Mouse (Mus musculus) spleen, postnatal 14 days (tissue): ENCODE data around the gene 9430097D07Rik.

Experiments used
- DNase-seq, 2 experiments: peaks; one replicate each; pipeline ENCODE4 v3.0.0; 2021 to 2022; ENCODE audit warnings: low spot score in 2 of 2

The 9430097D07Rik gene

DNA sequence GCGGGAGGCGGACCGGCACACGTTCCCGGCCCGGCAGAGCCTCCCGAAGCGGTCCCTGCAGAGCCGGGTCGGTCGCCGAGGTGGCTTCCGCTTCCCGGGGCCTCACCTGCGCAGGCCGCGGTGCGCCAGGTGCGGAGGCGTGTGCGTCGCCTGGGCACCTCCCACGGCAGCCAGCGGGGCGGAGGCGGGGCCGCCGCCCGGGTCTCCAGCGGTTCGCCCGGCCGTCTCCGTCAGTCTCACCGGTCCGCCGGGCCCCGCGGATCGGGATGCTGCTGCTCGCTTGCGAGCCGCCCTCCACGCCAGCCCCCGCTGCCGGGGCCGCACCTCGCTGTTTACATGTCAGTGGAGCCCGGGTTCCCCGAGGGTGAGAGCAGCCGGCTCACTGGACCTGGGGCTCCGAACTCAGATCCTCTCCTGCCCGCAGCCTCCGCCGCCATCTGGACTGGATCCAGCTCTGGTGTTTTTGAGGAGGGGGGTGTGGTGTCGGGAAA, 39.9 kb downstream of the 9430097D07Rik start:
- peak; percentile 44 to 50 for DNase-seq

DNA sequence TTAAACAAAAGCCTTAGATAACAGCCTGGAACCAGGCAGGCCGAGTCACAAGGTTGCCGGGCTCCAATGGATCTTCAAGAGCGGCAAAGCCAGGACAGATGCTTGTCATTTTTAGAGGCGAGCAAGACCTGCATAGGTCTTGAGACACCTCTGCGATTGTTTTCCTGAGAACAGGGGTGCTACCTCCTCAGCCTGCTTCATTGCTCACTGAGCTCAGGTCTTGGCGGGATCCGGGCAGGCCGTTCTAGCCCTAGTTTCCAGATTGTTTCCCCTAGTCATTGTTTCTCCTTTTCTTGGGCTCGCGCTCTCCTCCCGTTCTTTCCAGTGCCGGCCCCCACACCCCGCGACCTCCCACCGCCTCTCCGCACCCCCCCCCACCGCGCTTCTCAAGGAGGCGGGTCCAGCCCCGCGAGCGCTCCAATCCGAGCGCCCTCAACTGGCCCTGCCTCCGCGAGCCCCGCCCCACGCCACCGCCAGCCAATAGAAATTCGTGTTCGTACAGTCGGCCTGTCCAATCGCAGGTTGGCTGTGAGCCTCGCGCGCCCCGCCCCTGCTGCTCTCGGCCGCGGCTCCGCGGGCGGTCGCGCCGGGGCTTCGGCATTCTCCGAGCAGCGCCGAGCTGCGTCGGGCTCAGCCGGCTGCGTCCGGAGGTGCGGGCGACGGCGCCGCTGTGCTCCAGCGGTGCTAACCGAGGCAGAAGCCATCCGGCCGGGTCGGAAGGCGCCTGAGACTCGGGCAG, 40.6 kb downstream of the 9430097D07Rik start, which contains the start of gene Fam102a:
Gene Fam102a, plus strand, starts transcription at position 600 of the 739 bp plus-strand sequence.
- peak; percentile 97 for DNase-seq

DNA sequence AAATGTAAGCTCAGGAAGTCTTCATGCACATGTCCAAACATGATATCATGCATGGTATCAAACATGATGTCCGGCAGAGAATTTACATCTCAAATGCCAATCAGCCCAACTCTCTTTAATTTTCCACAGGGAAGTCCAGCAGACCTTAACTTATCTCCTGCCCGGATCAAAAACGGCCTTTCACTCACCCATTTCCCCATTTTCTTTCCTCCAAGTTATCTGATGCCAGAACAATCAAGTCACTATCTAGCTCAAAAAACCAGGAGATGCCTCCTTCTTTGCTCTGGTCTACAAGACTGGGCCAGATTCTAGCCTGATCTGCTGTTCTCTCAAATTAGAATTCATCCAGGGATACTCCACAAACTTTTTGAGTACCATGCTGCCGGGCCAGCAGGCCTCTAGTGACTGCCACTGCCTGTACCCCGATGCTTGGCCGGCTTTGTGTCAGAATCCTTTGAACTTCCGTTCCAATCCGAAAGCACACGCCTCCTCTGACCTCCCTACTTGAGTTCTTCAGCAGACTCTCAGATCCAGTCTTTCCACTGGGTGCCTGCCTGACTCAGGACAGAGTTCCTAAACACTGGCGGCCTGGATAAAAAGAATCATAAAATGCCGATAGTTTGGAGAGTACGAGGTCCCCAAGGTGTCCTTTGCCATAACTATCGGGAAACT, 41.3 kb downstream of the 9430097D07Rik start:
- peak in 1 of 2 experiments; percentile 21 for DNase-seq

DNA sequence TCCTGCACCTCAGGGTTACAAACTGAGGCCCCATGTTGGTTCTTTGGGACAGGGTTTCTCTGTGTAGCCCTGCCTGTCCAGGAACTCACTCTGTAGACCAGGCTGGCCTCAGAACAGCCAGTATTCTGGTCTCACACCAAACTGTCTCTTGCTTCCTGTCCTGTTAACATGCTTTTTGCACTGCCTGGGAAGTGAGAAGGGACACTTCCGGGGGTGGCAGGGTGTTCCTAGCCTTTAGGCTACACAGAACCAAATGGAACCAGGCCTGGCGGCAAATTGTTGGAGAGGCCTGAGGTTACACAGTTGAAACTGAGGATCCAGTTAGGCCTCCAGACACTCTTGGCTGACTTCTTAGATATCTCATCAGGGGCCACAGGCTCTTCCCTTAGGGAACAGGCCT, 42.3 kb downstream of the 9430097D07Rik start:
- no peak for DNase-seq

DNA sequence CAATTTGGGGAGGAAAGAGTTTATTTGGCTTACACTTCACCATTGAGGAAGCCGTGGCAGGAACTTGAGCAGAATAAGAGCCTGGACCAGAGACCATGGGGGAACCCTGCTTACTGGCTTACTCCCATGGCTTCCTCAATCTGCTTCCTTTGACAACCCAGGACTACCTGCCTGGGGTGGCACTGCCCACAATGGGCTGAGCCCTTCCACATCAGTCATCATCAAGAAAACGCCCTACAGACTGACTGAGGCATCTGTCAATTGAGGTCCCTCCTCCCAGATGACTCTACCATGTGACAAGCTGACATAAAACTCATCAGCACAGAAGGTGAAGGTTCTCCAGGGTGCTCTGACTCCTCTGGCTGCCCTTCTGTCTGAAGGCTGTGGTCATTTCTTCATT, 45.0 kb downstream of the 9430097D07Rik start:
- no peak for DNase-seq

DNA sequence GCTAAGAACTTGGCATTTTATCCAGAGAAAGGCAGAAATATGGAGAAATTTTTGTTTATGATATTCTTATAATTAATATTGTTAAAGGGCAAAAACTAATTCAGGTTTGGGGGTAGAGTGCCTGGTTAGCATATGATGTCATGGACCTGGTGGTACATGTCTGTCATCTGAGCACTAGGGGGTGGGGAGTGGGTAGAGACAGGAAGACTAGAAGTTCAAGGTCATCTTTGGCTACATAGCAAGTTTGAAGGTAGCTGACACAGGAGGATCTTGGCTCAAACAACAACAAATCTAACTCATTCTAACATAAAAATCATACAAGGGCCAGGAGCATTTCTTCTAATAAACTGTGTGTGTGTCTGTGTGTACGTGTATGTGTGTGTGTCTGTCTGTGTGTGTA, 47.2 kb downstream of the 9430097D07Rik start:
- DNase-seq = no peak

DNA sequence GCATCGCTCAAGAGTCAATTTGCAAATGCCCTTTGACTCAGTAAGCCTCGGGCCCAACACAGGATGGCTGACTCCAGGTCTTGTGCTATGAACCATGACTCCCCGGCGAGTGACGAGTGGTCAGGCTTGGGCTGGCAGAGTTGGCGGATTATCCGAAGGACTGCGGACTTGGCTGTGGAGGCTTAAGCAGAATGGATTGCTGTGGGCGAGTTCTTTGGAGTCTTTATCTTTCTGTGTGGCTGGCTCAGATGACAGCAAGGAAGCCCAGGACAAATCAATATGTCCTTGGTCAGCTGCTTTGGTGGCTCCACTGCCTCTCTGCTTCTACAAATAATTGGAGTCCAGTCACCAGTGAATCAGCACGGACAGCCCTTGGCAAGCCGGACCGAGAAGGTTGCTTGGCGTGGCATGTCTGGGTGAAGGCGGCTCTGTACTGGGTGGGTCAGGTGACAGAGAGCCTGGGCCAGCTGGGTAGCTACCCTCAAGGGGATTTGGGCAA, 48.0 kb downstream of the 9430097D07Rik start:
- no peak for DNase-seq

DNA sequence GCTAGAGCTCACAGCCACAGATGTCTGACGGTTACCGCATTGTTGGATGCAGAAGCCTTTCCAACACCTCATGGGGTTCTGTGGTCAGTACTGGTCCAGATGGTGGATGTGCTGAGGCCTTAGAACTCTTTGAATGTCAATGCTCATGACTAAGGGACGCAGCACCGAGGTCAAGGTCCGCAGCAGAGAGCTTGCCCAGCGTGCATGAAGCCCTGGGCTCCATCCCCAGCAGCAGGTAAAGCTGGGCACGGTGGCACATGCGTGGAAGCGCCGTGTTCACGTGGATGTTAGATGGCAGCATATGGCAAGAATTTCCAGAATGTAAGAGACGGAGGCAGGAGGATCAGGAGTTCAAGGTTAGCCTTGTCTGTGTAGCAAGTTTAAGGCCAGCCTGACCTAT, 49.7 kb downstream of the 9430097D07Rik start:
- DNase-seq = no peak

DNA sequence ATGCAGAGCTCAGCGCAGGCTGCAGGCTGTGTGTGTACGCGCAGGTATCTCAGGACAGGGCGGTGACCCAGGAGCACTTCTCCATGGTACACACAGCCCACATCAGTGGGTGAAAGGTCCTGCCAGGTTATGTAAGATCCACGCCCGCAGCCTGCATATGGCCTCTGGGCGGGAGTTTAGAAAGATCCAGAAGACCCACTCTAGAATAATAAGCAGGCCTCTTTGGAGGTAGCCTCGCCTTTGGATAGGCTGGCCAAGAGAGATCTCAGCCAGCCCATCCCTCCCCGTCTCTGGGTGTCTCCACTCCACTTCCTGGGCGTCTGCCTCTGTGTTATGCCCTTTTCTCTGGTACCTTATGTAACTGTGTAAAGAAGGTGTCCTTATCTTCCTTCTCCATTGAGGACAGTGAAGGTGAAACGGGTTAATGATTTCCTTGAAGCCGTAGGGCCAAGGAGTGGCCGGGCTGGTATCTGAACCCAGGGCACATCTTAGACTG, 50.9 kb downstream of the 9430097D07Rik start:
- no peak for DNase-seq
